Mouse (Mus musculus) liver, embryonic 14.5 days (tissue): ENCODE results near the gene Apobec2.

Source experiments
- CTCF ChIP-seq: IDR thresholded peaks from 2 replicates; pipeline ENCODE4 v1.5.1; 2016; ENCODE audit warnings: antibody characterized with exemption, low read depth, control low read depth
- EP300 ChIP-seq: IDR thresholded peaks from 2 replicates; pipeline ENCODE4 v1.6.1; 2016; ENCODE audit warnings: antibody characterized with exemption, low read depth

- TF ChIP-seq CTCF, result no peak
- TF ChIP-seq EP300, result no peak
Observed at GRCm38 (mm10) chr17:48416011-48416410, 16.7 kb downstream of the Apobec2 start.
